Mouse (Mus musculus): ENCODE results near the gene Tmem129.

DNA sequence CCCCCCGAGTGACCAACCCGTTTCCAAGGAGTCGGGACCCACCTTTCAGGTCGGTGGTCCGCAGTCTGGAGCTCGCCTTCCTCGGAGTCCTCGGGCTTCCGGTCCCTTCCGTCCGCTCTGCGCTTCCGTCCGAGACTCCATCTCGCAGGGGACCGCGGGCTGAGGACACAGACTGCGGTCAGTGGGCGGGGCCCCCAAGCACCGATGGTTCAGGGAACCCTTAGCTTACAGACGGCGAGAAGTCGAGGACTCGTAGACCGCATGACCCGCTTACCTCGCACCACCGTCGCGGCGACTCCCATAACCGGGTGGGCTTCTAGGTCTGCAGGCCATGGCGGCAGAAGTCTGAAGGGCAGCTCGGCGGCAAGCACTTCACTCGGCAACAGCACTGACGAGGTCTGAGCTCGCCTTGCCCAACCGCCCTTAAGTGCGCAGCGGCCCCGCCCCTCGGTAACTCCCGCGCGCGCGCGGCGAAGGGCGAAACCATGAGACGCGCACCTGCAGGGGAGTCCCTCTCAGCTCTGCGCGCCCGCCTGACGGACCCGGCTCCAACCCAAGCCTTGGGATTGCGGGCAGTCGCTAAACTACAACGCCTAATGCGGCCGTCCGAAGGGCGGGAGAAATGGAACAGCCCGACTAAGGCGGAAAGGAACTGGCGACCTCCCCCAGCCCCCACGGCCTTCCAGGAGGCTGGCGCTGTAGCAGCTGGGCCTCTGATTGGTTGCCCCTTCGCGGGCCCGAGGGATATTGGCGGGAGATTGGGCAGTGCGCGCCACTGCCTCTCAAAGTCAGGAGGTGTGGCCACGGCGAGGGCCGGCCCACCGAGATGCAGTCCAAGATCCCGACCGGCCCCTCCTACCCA is 6.1 kb downstream of the Tmem129 start, which contains the start of gene Slbp:
- TF ChIP-seq POLR2A (IDR thresholded peaks at IDR 0.05; ENCODE audit: borderline replicate concordance, extremely low read depth, low read depth, low read length) (peak; percentile 99), CTCF (IDR thresholded peaks at IDR 0.05; ENCODE audit: insufficient read depth, low read length) (no peak)
